Mouse (Mus musculus): ENCODE measurements around the gene Omp.

GRCm38 (mm10) chr7:98193515-98194025 is 48.3 kb upstream of the Omp start:
- TF ChIP-seq CTCF (IDR thresholded peaks at IDR 0.05; ENCODE audit: insufficient read depth, low read depth, low read length) (no peak), POLR2A (IDR thresholded peaks at IDR 0.05; ENCODE audit: insufficient read depth, low read depth, low read length) (no peak)

All from olfactory bulb, adult 2 months (tissue).